Mouse (Mus musculus): Measurements from ENCODE around the gene Ciita. TPM values are rescaled to one million over a fixed set of nuclear protein-coding genes. Genes with fewer than 3 reads are reported as not detected.
A peak's percentile ranks its signal among the peaks of the same experiment; 100 is the strongest.

Ciita gene
- polyA plus RNA-seq, 1 experiment: 17.0 TPM

GRCm38 (mm10) chr16:10544995-10545622 is 65.2 kb downstream of the Ciita start, which contains the start of gene Clec16a:
TSS of gene Clec16a (plus strand) at chr16:10545339.
- H3K27ac ChIP-seq (ENCODE audit: insufficient read depth, low read depth, low read length): no peak within 1 kb of the TSS
- no peaks in the 10 kb centered on the region for H3K36me3 ChIP-seq (ENCODE audit: control insufficient read depth, insufficient read depth, low read length)
- peak within 1 kb of the TSS; percentile 84 for H3K4me3 ChIP-seq (ENCODE audit: low read depth, low read length)
- H3K4me1 ChIP-seq (ENCODE audit: control insufficient read depth, insufficient read depth, insufficient read length, low read length): peaks cover 13% of the 10 kb centered on the region; the same call in 1 of the 2 replicates
- WGBS: under 1% methylated on average over 58 of the region's 58 CpGs
- no peaks in the 10 kb centered on the region for H3K27me3 ChIP-seq (ENCODE audit: control insufficient read depth, insufficient read depth, low read length)
- no peak for TF ChIP-seq CTCF (IDR thresholded peaks at IDR 0.05; ENCODE audit: extremely low read depth, insufficient read length, insufficient replicate concordance, low read depth, low read length)
- TF ChIP-seq POLR2A (IDR thresholded peaks at IDR 0.05; ENCODE audit: low read depth, low read length): peak; percentile 45; the same call in 1 of the 2 replicates

GRCm38 (mm10) chr16:10546865-10547264 is 67.0 kb downstream of the Ciita start:
- no peak overlapping the region for H3K4me3 ChIP-seq (ENCODE audit: low read depth, low read length)
- no peaks in the 10 kb centered on the region for H3K36me3 ChIP-seq (ENCODE audit: control insufficient read depth, insufficient read depth, low read length)
- TF ChIP-seq CTCF (IDR thresholded peaks at IDR 0.05; ENCODE audit: extremely low read depth, insufficient read length, insufficient replicate concordance, low read depth, low read length) (no peak), POLR2A (IDR thresholded peaks at IDR 0.05; ENCODE audit: low read depth, low read length) (no peak)
- H3K4me1 ChIP-seq (ENCODE audit: control insufficient read depth, insufficient read depth, insufficient read length, low read length): peaks cover 4% of the 10 kb centered on the region; the same call in 1 of the 2 replicates
- H3K27ac ChIP-seq (ENCODE audit: insufficient read depth, low read depth, low read length): no peak overlapping the region
- WGBS: 27% methylated on average over 3 of the region's 3 CpGs
- no peaks in the 10 kb centered on the region for H3K27me3 ChIP-seq (ENCODE audit: control insufficient read depth, insufficient read depth, low read length)

- TF ChIP-seq CTCF (IDR thresholded peaks at IDR 0.05; ENCODE audit: extremely low read depth, insufficient read length, insufficient replicate concordance, low read depth, low read length) (no peak), POLR2A (IDR thresholded peaks at IDR 0.05; ENCODE audit: low read depth, low read length) (no peak)
- 66% methylated on average over 3 of the region's 3 CpGs for WGBS
Observed at GRCm38 (mm10) chr16:10548938-10549337, 69.1 kb downstream of the Ciita start.

GRCm38 (mm10) chr16:10549600-10549999 is 69.7 kb downstream of the Ciita start:
- 82% methylated on average over 2 of the region's 2 CpGs for WGBS
- no peak overlapping the region for H3K4me3 ChIP-seq (ENCODE audit: low read depth, low read length)
- H3K36me3 ChIP-seq (ENCODE audit: control insufficient read depth, insufficient read depth, low read length): no peaks in the 10 kb centered on the region
- no peak overlapping the region for H3K27ac ChIP-seq (ENCODE audit: insufficient read depth, low read depth, low read length)
- no peaks in the 10 kb centered on the region for H3K27me3 ChIP-seq (ENCODE audit: control insufficient read depth, insufficient read depth, low read length)
- TF ChIP-seq POLR2A (IDR thresholded peaks at IDR 0.05; ENCODE audit: low read depth, low read length) (no peak), CTCF (IDR thresholded peaks at IDR 0.05; ENCODE audit: extremely low read depth, insufficient read length, insufficient replicate concordance, low read depth, low read length) (no peak)
- H3K4me1 ChIP-seq (ENCODE audit: control insufficient read depth, insufficient read depth, insufficient read length, low read length): no peaks in the 10 kb centered on the region; the same call in 1 of the 2 replicates

More at GRCm38 (mm10) chr16:10548938-10549337, 69.1 kb downstream of the Ciita start:
- Histone ChIP-seq H3K4me3 (ENCODE audit: low read depth, low read length) (no peak overlapping the region), H3K27me3 (ENCODE audit: control insufficient read depth, insufficient read depth, low read length) (no peaks in the 10 kb centered on the region), H3K27ac (ENCODE audit: insufficient read depth, low read depth, low read length) (no peak overlapping the region), H3K4me1 (ENCODE audit: control insufficient read depth, insufficient read depth, insufficient read length, low read length) (no peaks in the 10 kb centered on the region; the same call in 1 of the 2 replicates), H3K36me3 (ENCODE audit: control insufficient read depth, insufficient read depth, low read length) (no peaks in the 10 kb centered on the region)

- Histone ChIP-seq H3K27ac (ENCODE audit: insufficient read depth, low read depth, low read length) (no peak overlapping the region), H3K4me1 (ENCODE audit: control insufficient read depth, insufficient read depth, insufficient read length, low read length) (no peaks in the 10 kb centered on the region), H3K4me3 (ENCODE audit: low read depth, low read length) (no peak overlapping the region), H3K36me3 (ENCODE audit: control insufficient read depth, insufficient read depth, low read length) (no peaks in the 10 kb centered on the region), H3K27me3 (ENCODE audit: control insufficient read depth, insufficient read depth, low read length) (no peaks in the 10 kb centered on the region)
- TF ChIP-seq CTCF (IDR thresholded peaks at IDR 0.05; ENCODE audit: extremely low read depth, insufficient read length, insufficient replicate concordance, low read depth, low read length) (no peak), POLR2A (IDR thresholded peaks at IDR 0.05; ENCODE audit: low read depth, low read length) (no peak)
- WGBS: 60% methylated on average over 4 of the region's 4 CpGs
Observed at GRCm38 (mm10) chr16:10551592-10551991, 71.7 kb downstream of the Ciita start.

GRCm38 (mm10) chr16:10553858-10554257 is 74.0 kb downstream of the Ciita start:
- H3K4me3 ChIP-seq (ENCODE audit: low read depth, low read length): no peak overlapping the region
- no peak overlapping the region for H3K27ac ChIP-seq (ENCODE audit: insufficient read depth, low read depth, low read length)
- H3K36me3 ChIP-seq (ENCODE audit: control insufficient read depth, insufficient read depth, low read length): no peaks in the 10 kb centered on the region
- no peaks in the 10 kb centered on the region for H3K27me3 ChIP-seq (ENCODE audit: control insufficient read depth, insufficient read depth, low read length)
- WGBS: 61% methylated on average over 2 of the region's 2 CpGs
- peaks cover 7% of the 10 kb centered on the region; the same call in 1 of the 2 replicates for H3K4me1 ChIP-seq (ENCODE audit: control insufficient read depth, insufficient read depth, insufficient read length, low read length)
- TF ChIP-seq POLR2A (IDR thresholded peaks at IDR 0.05; ENCODE audit: low read depth, low read length) (no peak), CTCF (IDR thresholded peaks at IDR 0.05; ENCODE audit: extremely low read depth, insufficient read length, insufficient replicate concordance, low read depth, low read length) (no peak)

- 49% methylated on average over 8 of the region's 8 CpGs for WGBS
- peaks cover 21% of the 10 kb centered on the region for H3K36me3 ChIP-seq (ENCODE audit: control insufficient read depth, insufficient read depth, low read length)
- no peak overlapping the region for H3K27ac ChIP-seq (ENCODE audit: insufficient read depth, low read depth, low read length)
- TF ChIP-seq POLR2A (IDR thresholded peaks at IDR 0.05; ENCODE audit: low read depth, low read length) (no peak), CTCF (IDR thresholded peaks at IDR 0.05; ENCODE audit: extremely low read depth, insufficient read length, insufficient replicate concordance, low read depth, low read length) (no peak)
- H3K4me3 ChIP-seq (ENCODE audit: low read depth, low read length): no peak overlapping the region
- no peaks in the 10 kb centered on the region for H3K27me3 ChIP-seq (ENCODE audit: control insufficient read depth, insufficient read depth, low read length)
- H3K4me1 ChIP-seq (ENCODE audit: control insufficient read depth, insufficient read depth, insufficient read length, low read length): peaks cover 12% of the 10 kb centered on the region; the same call in 1 of the 2 replicates
Observed at GRCm38 (mm10) chr16:10559991-10560390, 80.1 kb downstream of the Ciita start.

Data from small intestine, adult 2 months (tissue).